Mouse (Mus musculus) limb, embryonic 10.5 days (tissue): ENCODE results near the gene Igsf8. TPM values are rescaled to one million over a fixed set of nuclear protein-coding genes. Genes with fewer than 3 reads are reported as not detected.
A peak's percentile ranks its signal among the peaks of the same experiment; 100 is the strongest.

ENCODE experiments used
- DNase-seq: peaks from one replicate; pipeline ENCODE4 v3.0.0-alpha.2; 2017; ENCODE audit warnings: low spot score
- H3K27ac ChIP-seq: fragments of 300-500 bp; sonication (generic); 2 replicates; pipeline ENCODE4 v1.5.1; 2016; ENCODE audit warnings: mild to moderate bottlenecking
- H3K27me3 ChIP-seq: fragments of 300-500 bp; sonication (generic); 2 replicates; pipeline ENCODE4 v1.6.1; 2016; ENCODE audit warnings: low read depth, mild to moderate bottlenecking; ENCODE audit not compliant: poor library complexity, severe bottlenecking
- H3K36me3 ChIP-seq: fragments of 300-500 bp; sonication (generic); 2 replicates; pipeline ENCODE4 v1.6.1; 2016; ENCODE audit warnings: mild to moderate bottlenecking, moderate library complexity
- H3K4me1 ChIP-seq: fragments of 300-500 bp; sonication (generic); 2 replicates; pipeline ENCODE4 v1.6.1; 2016
- H3K4me3 ChIP-seq: fragments of 300-500 bp; sonication (generic); 2 replicates; pipeline ENCODE4 v1.5.1; 2016; ENCODE audit warnings: mild to moderate bottlenecking, moderate library complexity
- H3K9me3 ChIP-seq: fragments of 300-500 bp; sonication (generic); replicated peaks from 2 replicates; pipeline ENCODE4 v1.6.1; 2016; ENCODE audit warnings: mild to moderate bottlenecking
- WGBS: fragments of 180-500 bp; shearing (Covaris S2); methylation state at CpG from one replicate; pipeline ENCODE4 v1.1.7; 2016; 5-methylcytosine and 5-hydroxymethylcytosine counted together
- polyA plus RNA-seq: library from polyadenylated mRNA; unstranded; fragments of >200 nt; fragmentation: Nextera tagmentation; extraction: Ambion mirVana; gene quantifications from 2 replicates; pipeline ENCODE4 v1.2.1, GENCODE M21; 2016

The Igsf8 gene
- polyA plus RNA-seq, 1 experiment from 2014 or later, result 40.8 TPM

- no peak for DNase-seq
- Histone ChIP-seq H3K4me3 (no peak overlapping the region), H3K4me1 (peaks cover 32% of the 10 kb centered on the region), H3K36me3 (peaks cover 19% of the 10 kb centered on the region), H3K27ac (no peak overlapping the region), H3K27me3 (peaks cover 65% of the 10 kb centered on the region), H3K9me3 (no peaks in the 10 kb centered on the region)
- WGBS, result 49% methylated on average over 13 of the region's 13 CpGs
These were observed 61.3 kb downstream of the Igsf8 start for GRCm38 (mm10) chr1:172322725-172323124.

- no peak overlapping the region for H3K4me3 ChIP-seq
- no peak overlapping the region for H3K27ac ChIP-seq
- no peaks in the 10 kb centered on the region for H3K9me3 ChIP-seq
- peaks cover 13% of the 10 kb centered on the region for H3K36me3 ChIP-seq
- H3K27me3 ChIP-seq, result peaks cover 71% of the 10 kb centered on the region
- peaks cover 26% of the 10 kb centered on the region for H3K4me1 ChIP-seq
- no peak for DNase-seq
- WGBS, result 42% methylated on average over 5 of the region's 5 CpGs
These were observed 61.9 kb downstream of the Igsf8 start for GRCm38 (mm10) chr1:172323298-172323697.

GRCm38 (mm10) chr1:172323801-172324359 is 62.4 kb downstream of the Igsf8 start:
- no peak for DNase-seq

GRCm38 (mm10) chr1:172324725-172325124 is 63.3 kb downstream of the Igsf8 start:
- DNase-seq, result peak; percentile 81
- Histone ChIP-seq H3K27ac (no peak overlapping the region), H3K4me3 (no peak overlapping the region), H3K9me3 (no peaks in the 10 kb centered on the region), H3K4me1 (peaks cover 18% of the 10 kb centered on the region), H3K36me3 (peaks cover 3% of the 10 kb centered on the region; the same call in 1 of the 2 replicates), H3K27me3 (peaks cover 80% of the 10 kb centered on the region)
- WGBS, result 9% methylated on average over 7 of the region's 7 CpGs

More at GRCm38 (mm10) chr1:172323801-172324359, 62.4 kb downstream of the Igsf8 start:
- H3K4me3 ChIP-seq, result no peak overlapping the region
- no peaks in the 10 kb centered on the region for H3K9me3 ChIP-seq
- peaks cover 23% of the 10 kb centered on the region for H3K4me1 ChIP-seq
- H3K27ac ChIP-seq, result no peak overlapping the region
- peaks cover 72% of the 10 kb centered on the region for H3K27me3 ChIP-seq
- WGBS, result 62% methylated on average over 6 of the region's 6 CpGs
- peaks cover 8% of the 10 kb centered on the region; the same call in 1 of the 2 replicates for H3K36me3 ChIP-seq

- peaks cover 10% of the 10 kb centered on the region for H3K4me1 ChIP-seq
- H3K36me3 ChIP-seq, result no peaks in the 10 kb centered on the region; the same call in 1 of the 2 replicates
- no peak overlapping the region for H3K27ac ChIP-seq
- WGBS, result 19% methylated on average over 94 of the region's 94 CpGs
- DNase-seq, result peak; percentile 79
- peak overlapping the region; percentile 50 for H3K4me3 ChIP-seq
- peaks cover 92% of the 10 kb centered on the region for H3K27me3 ChIP-seq
- H3K9me3 ChIP-seq, result no peaks in the 10 kb centered on the region
These were observed 64.5 kb downstream of the Igsf8 start for GRCm38 (mm10) chr1:172325680-172326535.

GRCm38 (mm10) chr1:172326684-172327083 is 65.2 kb downstream of the Igsf8 start:
- Histone ChIP-seq H3K4me1 (peaks cover 9% of the 10 kb centered on the region), H3K36me3 (no peaks in the 10 kb centered on the region), H3K4me3 (peak overlapping the region; percentile 50), H3K9me3 (no peaks in the 10 kb centered on the region), H3K27ac (no peak overlapping the region), H3K27me3 (peaks cover 98% of the 10 kb centered on the region)
- DNase-seq, result no peak
- 51% methylated on average over 11 of the region's 11 CpGs for WGBS

GRCm38 (mm10) chr1:172327206-172328001 is 66.0 kb downstream of the Igsf8 start:
- no peak overlapping the region for H3K27ac ChIP-seq

GRCm38 (mm10) chr1:172328041-172328440 is 66.6 kb downstream of the Igsf8 start:
- Histone ChIP-seq H3K9me3 (no peaks in the 10 kb centered on the region), H3K4me3 (no peak overlapping the region), H3K4me1 (peaks cover 9% of the 10 kb centered on the region), H3K27me3 (peaks cover 90% of the 10 kb centered on the region), H3K36me3 (no peaks in the 10 kb centered on the region), H3K27ac (no peak overlapping the region)
- no peak for DNase-seq
- 88% methylated on average over 3 of the region's 3 CpGs for WGBS

More at GRCm38 (mm10) chr1:172327206-172328001, 66.0 kb downstream of the Igsf8 start:
- peak; percentile 26 for DNase-seq
- no peaks in the 10 kb centered on the region for H3K36me3 ChIP-seq
- H3K4me3 ChIP-seq, result no peak overlapping the region
- peaks cover 9% of the 10 kb centered on the region for H3K4me1 ChIP-seq
- no peaks in the 10 kb centered on the region for H3K9me3 ChIP-seq
- 86% methylated on average over 16 of the region's 16 CpGs for WGBS
- peaks cover 93% of the 10 kb centered on the region for H3K27me3 ChIP-seq

GRCm38 (mm10) chr1:172328461-172328860 is 67.0 kb downstream of the Igsf8 start:
- no peak overlapping the region for H3K4me3 ChIP-seq
- no peaks in the 10 kb centered on the region for H3K36me3 ChIP-seq
- H3K27me3 ChIP-seq, result peaks cover 90% of the 10 kb centered on the region
- no peak overlapping the region for H3K27ac ChIP-seq
- WGBS, result 80% methylated on average over 7 of the region's 7 CpGs
- DNase-seq, result no peak
- peaks cover 9% of the 10 kb centered on the region for H3K4me1 ChIP-seq
- H3K9me3 ChIP-seq, result no peaks in the 10 kb centered on the region

- no peak within 1 kb of the TSS for H3K4me3 ChIP-seq
- H3K27ac ChIP-seq, result no peak within 1 kb of the TSS
- peaks cover 9% of the 10 kb centered on the region for H3K4me1 ChIP-seq
- 43% methylated on average over 9 of the region's 9 CpGs for WGBS
- peaks cover 92% of the 10 kb centered on the region for H3K27me3 ChIP-seq
- no peaks in the 10 kb centered on the region for H3K9me3 ChIP-seq
- no peaks in the 10 kb centered on the region for H3K36me3 ChIP-seq
- DNase-seq, result peak; percentile 29
These were observed 67.7 kb downstream of the Igsf8 start, which contains the start of gene Kcnj9 for GRCm38 (mm10) chr1:172329131-172329530. TSS of gene Kcnj9 (minus strand) at chr1:172329318.

- 76% methylated on average over 6 of the region's 6 CpGs for WGBS
- DNase-seq, result no peak
- no peak overlapping the region for H3K27ac ChIP-seq
- H3K4me3 ChIP-seq, result no peak overlapping the region
- no peaks in the 10 kb centered on the region for H3K36me3 ChIP-seq
- no peaks in the 10 kb centered on the region for H3K9me3 ChIP-seq
- H3K27me3 ChIP-seq, result peaks cover 92% of the 10 kb centered on the region
- peaks cover 9% of the 10 kb centered on the region for H3K4me1 ChIP-seq
These were observed 68.2 kb downstream of the Igsf8 start for GRCm38 (mm10) chr1:172329616-172330015.

- Histone ChIP-seq H3K4me1 (peaks cover under 1% of the 10 kb centered on the region), H3K27ac (no peak overlapping the region), H3K4me3 (no peak overlapping the region), H3K27me3 (peaks cover 88% of the 10 kb centered on the region), H3K36me3 (no peaks in the 10 kb centered on the region), H3K9me3 (no peaks in the 10 kb centered on the region)
- DNase-seq, result peak; percentile 26
- 81% methylated on average over 8 of the region's 8 CpGs for WGBS
These were observed 70.0 kb downstream of the Igsf8 start for GRCm38 (mm10) chr1:172331422-172331947.
